Mouse (Mus musculus) adrenal gland, adult 2 months (tissue): ENCODE data around the gene Olfr819. TPM values are rescaled to one million over a fixed set of nuclear protein-coding genes. Genes with fewer than 3 reads are reported as not detected.
"Not testable (repeated sequence)": the region's sequence is repeated elsewhere in the genome, so short reads cannot be mapped to it uniquely, and the experiment has no call there.

Experiments
- DNase-seq: peaks from one replicate; pipeline ENCODE4 v3.0.0; 2021
- long read RNA-seq: library from polyadenylated mRNA; stranded (forward); transcript quantifications from one replicate; pipeline ENCODE4 v2.0.0, GENCODE M21; 2021
- polyA plus RNA-seq: library from polyadenylated mRNA; depleted of rRNA; stranded (reverse); fragments of >200 nt; gene quantifications from 2 replicates; pipeline ENCODE4 v1.2.3, GENCODE M21; 2012; rRNA removed
- total RNA-seq, 2 experiments: library from RNA; stranded (reverse); gene quantifications; 2 replicates each; pipeline ENCODE4 v1.2.3; 2021

Gene Olfr819
- not detected for total RNA-seq
- polyA plus RNA-seq = not detected in 2 replicates
- long read RNA-seq = 0 reads

- DNase-seq = not testable (repeated sequence)
Observed at GRCm38 (mm10) chr10:129967166-129967565, at the start of gene Olfr819. Gene Olfr819, minus strand, starts transcription at chr10:129967266.

GRCm38 (mm10) chr10:130012321-130012720, 45.3 kb upstream of the Olfr819 start, which contains the start of gene Olfr820:
Gene Olfr820, plus strand, starts transcription at chr10:130012621.
- DNase-seq = no peak

DNA sequence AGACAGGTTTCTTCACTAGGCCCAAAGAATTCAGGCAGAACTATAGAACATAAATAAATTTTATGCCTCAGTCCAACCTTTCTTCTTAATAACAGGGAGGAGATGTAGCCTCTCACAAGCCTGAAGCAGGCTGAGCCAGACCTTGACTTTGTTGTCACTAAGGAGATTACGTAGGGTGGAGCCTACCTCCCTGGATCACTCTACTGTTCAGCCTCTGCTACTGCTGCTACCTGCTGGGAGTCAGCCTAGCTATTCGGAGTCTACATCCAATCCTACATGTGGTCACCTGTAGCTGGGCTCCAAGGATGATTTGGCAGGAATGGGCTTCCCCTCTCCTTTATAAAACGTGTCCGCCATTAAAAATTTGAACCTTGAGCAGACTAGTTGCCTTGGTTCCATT, 38.3 kb upstream of the Olfr819 start:
- not testable (repeated sequence) for DNase-seq

DNA sequence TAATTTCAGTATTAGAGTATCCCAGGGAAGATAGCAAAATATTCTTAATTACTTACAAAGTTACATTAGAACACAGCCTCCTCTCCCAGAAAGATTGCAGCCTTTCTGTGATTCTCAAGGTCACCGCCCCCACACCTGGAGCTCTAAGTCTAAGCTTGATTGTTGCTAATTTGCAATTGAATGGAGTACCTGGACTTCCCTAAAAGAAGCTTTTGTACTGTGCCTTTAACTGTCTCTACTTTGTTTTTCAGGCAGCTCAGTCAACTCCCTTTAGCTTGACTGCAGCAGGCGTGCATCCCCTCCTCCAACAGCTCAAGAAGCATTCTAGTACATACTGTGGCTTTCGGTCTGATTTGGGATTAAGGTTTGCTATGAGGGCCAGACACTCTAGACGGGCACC, 37.0 kb upstream of the Olfr819 start:
- not testable (repeated sequence) for DNase-seq

DNA sequence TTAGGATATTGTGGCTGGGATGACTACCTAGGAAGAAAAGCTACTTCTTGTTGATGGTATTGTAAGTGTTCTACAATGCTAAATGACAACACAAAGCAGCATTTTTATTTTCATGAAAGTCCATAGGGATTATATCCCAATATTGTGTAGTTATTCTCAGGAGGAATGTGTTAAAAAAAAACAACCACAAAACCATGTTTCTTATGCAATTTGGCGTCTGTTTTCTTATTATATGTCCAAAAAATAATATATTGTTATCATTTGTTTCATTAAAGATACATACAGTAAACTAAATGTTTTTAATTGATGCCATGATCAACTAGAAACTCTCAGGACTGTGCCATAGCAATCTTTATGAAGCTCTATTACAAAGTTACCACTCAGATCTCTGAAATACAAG, 17.9 kb upstream of the Olfr819 start, which contains the start of gene Gm10310:
Gm10310 (minus strand) TSS at position 101 of the 400 bp plus-strand sequence.
- not testable (repeated sequence) for DNase-seq

DNA sequence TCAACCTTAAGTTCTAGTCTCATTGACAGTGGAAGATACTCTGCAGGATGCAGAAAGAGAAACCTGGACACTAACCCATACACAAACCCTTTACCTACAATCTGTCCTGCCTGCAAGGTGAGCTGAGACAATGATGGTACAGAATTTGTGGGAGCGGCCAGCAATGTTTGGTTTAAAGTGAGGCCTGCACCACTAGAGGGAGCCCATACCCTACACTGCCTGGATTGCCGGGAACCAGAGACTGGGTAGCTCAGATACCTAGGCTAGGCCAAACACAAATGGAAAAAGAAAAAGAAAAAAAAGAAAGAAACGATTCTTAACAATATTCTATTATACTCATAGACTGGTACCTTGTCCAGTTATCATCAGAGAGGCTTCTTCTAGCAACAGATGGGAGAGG, 14.8 kb upstream of the Olfr819 start:
- not testable (repeated sequence) for DNase-seq

GRCm38 (mm10) chr10:129976040-129976439, 9.0 kb upstream of the Olfr819 start, which contains the start of gene Olfr247:
Gene Olfr247, minus strand, starts transcription at chr10:129976140.
- not testable (repeated sequence) for DNase-seq

GRCm38 (mm10) chr10:129972994-129973393, 5.9 kb upstream of the Olfr819 start:
- not testable (repeated sequence) for DNase-seq

DNA sequence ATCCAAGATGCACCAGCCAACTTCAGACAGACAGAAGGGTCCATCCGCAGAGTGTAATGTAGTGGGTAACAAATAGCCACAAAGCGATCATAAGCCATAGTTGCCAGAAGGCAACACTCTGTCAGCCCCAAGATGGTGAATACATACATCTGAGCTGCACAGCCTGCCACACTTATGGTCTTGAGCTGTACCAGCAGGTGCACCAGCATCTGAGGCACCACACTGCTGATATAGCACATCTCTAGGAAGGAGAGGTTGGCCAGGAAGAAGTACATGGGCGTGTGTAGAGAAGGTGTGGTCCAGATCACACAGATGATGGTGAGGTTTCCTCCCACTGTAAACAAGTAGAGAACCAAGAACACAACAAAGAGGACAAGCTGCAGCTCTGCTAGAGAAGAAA, 834 bp downstream of the Olfr819 start:
- DNase-seq = not testable (repeated sequence)

GRCm38 (mm10) chr10:129949000-129949399, 18.1 kb downstream of the Olfr819 start, which contains the start of gene Olfr818:
Gene Olfr818, minus strand, starts transcription at chr10:129949100.
- DNase-seq = no peak

GRCm38 (mm10) chr10:129915497-129915896, 51.6 kb downstream of the Olfr819 start, which contains the start of gene Olfr816:
Gene Olfr816, minus strand, starts transcription at chr10:129915597.
- DNase-seq = no peak

Other genes with a start within 250 kb of the Olfr819 start
- not detected for gene Olfr805, start 237.9 kb downstream of the Olfr819 start, total RNA-seq
- not detected in 2 replicates for gene Olfr805, start 237.9 kb downstream of the Olfr819 start, polyA plus RNA-seq
- not detected for gene Olfr806, start 225.3 kb downstream of the Olfr819 start, total RNA-seq
- gene Olfr806, start 225.3 kb downstream of the Olfr819 start, polyA plus RNA-seq = not detected in 2 replicates
- not detected for gene Olfr807, start 209.5 kb downstream of the Olfr819 start, total RNA-seq
- gene Olfr807, start 209.5 kb downstream of the Olfr819 start, polyA plus RNA-seq = not detected in 2 replicates
- gene Olfr808, start 201.8 kb downstream of the Olfr819 start, total RNA-seq = not detected
- gene Olfr808, start 201.8 kb downstream of the Olfr819 start, polyA plus RNA-seq = not detected in 2 replicates
- not detected for gene Olfr809, start 192.6 kb downstream of the Olfr819 start, total RNA-seq
- gene Olfr809, start 192.6 kb downstream of the Olfr819 start, polyA plus RNA-seq = not detected in 2 replicates
- not detected for gene Olfr810, start 172.3 kb downstream of the Olfr819 start, total RNA-seq
- not detected in 2 replicates for gene Olfr810, start 172.3 kb downstream of the Olfr819 start, polyA plus RNA-seq
- not detected for gene Olfr811, start 162.9 kb downstream of the Olfr819 start, total RNA-seq
- gene Olfr811, start 162.9 kb downstream of the Olfr819 start, polyA plus RNA-seq = not detected in 2 replicates
- not detected for gene Olfr812, start 121.2 kb downstream of the Olfr819 start, total RNA-seq
- not detected in 2 replicates for gene Olfr812, start 121.2 kb downstream of the Olfr819 start, polyA plus RNA-seq
- not detected for gene Olfr813, start 111.9 kb downstream of the Olfr819 start, total RNA-seq
- not detected in 2 replicates for gene Olfr813, start 111.9 kb downstream of the Olfr819 start, polyA plus RNA-seq
- not detected for gene Olfr814, start 87.4 kb downstream of the Olfr819 start, total RNA-seq
- gene Olfr814, start 87.4 kb downstream of the Olfr819 start, polyA plus RNA-seq = not detected in 2 replicates
- gene Olfr815, start 61.4 kb downstream of the Olfr819 start, total RNA-seq = not detected
- gene Olfr815, start 61.4 kb downstream of the Olfr819 start, polyA plus RNA-seq = not detected in 2 replicates
- not detected for gene Olfr816, start 51.7 kb downstream of the Olfr819 start, total RNA-seq
- gene Olfr816, start 51.7 kb downstream of the Olfr819 start, polyA plus RNA-seq = not detected in 2 replicates
- gene Olfr818, start 18.2 kb downstream of the Olfr819 start, total RNA-seq = not detected
- gene Olfr818, start 18.2 kb downstream of the Olfr819 start, polyA plus RNA-seq = not detected in 2 replicates
- gene Olfr247, start 8.9 kb upstream of the Olfr819 start, total RNA-seq = not detected
- gene Olfr247, start 8.9 kb upstream of the Olfr819 start, polyA plus RNA-seq = not detected in 2 replicates
- gene Gm10310, start 17.8 kb upstream of the Olfr819 start, total RNA-seq = not detected
- gene Gm10310, start 17.8 kb upstream of the Olfr819 start, polyA plus RNA-seq = not detected in 2 replicates
- gene Olfr820, start 45.4 kb upstream of the Olfr819 start, total RNA-seq = not detected
- gene Olfr820, start 45.4 kb upstream of the Olfr819 start, polyA plus RNA-seq = not detected in 2 replicates
- not detected for gene Olfr821, start 63.1 kb upstream of the Olfr819 start, total RNA-seq
- gene Olfr821, start 63.1 kb upstream of the Olfr819 start, polyA plus RNA-seq = not detected in 2 replicates
- not detected for gene Olfr822, start 103.9 kb upstream of the Olfr819 start, total RNA-seq
- not detected in 2 replicates for gene Olfr822, start 103.9 kb upstream of the Olfr819 start, polyA plus RNA-seq
- not detected for gene Olfr823, start 148.1 kb upstream of the Olfr819 start, total RNA-seq
- gene Olfr823, start 148.1 kb upstream of the Olfr819 start, polyA plus RNA-seq = not detected in 2 replicates
- gene Olfr824, start 162.7 kb upstream of the Olfr819 start, total RNA-seq = not detected
- not detected in 2 replicates for gene Olfr824, start 162.7 kb upstream of the Olfr819 start, polyA plus RNA-seq
- not detected for gene Olfr825, start 199.5 kb upstream of the Olfr819 start, total RNA-seq
- gene Olfr825, start 199.5 kb upstream of the Olfr819 start, polyA plus RNA-seq = not detected in 2 replicates
- not detected for gene Olfr826, start 216.9 kb upstream of the Olfr819 start, total RNA-seq
- gene Olfr826, start 216.9 kb upstream of the Olfr819 start, polyA plus RNA-seq = not detected in 2 replicates
- not detected for gene Olfr827, start 247.1 kb upstream of the Olfr819 start, total RNA-seq
- not detected in 2 replicates for gene Olfr827, start 247.1 kb upstream of the Olfr819 start, polyA plus RNA-seq